Mouse (Mus musculus) spleen, embryonic (tissue): Measurements from ENCODE around the gene Dera.
"Not testable (repeated sequence)": the region's sequence is repeated elsewhere in the genome, so short reads cannot be mapped to it uniquely, and the experiment has no call there.

Experiments used
- CTCF ChIA-PET: fragments of 350-600 bp; sonication (Branson Sonifier 250); formaldehyde crosslinking; loops from one replicate; lab custom pipeline; 2022; lab: Charles Lee

The Dera gene

GRCm38 (mm10) chr6:137754056-137754856, at the start of gene Dera:
Dera (plus strand) TSS chr6:137754546.
- CTCF ChIA-PET, result interaction anchor here (0.6 kb wide), 1 partner anchor 591 kb away, joined by 4 read pairs; no protein-coding TSS in a partner anchor

- CTCF ChIA-PET, result no interaction called here
Measured at GRCm38 (mm10) chr6:137706209-137706608, 48.1 kb upstream of the Dera start.

DNA sequence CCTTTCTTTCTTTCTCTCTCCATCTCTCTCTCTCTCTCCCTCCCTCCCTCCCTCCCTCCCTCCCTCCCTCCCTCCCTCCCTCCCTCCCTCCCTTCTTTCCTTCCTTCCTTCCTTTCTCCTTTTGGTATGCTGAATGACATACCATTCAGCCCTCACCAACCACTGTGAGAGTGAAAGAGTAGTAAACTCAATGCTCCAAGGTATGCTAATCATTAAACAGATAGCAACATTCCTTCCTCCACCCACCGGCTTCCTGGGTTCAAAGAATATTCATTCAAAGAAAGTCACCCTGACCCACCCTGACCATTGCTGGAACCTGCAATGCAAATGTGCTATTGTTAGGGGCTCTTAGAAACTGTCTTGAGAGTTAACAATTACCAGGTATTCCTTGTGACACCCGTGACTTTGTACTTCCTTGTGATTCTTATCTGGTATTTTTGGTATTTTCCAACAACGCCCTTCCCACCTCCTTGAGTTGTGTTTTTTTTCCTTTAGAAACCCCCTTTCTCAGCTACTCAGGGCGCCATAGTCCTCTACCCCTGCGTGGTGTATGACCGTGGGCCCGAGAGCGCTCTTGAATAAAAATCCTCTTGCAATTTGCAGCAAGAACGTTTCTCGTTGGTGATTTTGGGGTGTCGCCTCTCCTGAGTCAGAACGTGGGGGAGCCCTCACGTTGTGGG, 45.5 kb upstream of the Dera start:
- CTCF ChIA-PET, result not testable (repeated sequence)

DNA sequence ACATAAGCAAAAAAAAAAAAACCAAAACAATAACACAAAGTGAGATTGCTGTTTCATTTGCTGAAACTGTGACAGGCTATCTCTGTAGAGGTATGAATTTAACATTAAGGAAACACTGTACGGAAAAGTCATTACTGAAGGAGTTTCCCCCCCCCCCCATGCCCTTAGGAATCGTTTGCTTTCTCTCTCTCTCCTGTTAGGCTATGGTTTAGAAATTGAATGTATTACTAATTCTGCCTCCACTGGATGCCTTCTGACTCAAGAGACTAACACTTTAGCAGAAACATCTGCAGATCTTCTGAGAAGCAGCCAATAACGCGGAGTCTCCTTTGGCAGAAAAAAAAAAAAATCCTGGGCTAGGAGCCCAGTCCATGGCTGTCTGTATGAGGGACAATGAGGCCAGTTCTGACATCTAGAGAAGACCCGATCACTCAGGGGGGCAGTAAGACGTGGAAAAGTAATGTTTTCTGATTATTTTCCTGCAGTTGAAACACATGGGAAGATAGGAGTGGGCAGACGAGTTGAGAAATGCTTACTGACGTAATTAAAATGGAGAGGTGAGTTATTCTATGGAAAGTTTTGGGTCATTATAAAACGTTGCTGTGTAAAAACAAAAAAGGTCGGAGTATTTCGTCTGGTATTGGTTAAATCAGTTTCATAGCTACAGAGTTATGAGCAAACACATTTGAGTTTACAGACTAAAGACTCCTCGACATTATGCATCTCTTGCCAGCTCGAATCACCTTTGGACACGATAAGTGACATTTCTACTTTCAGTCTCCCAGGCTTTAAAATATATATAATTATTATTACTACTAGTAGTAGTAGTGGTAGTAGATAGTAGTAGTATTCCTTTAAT, 43.9 kb upstream of the Dera start:
- CTCF ChIA-PET, result no interaction called here

GRCm38 (mm10) chr6:137712654-137713309, 41.6 kb upstream of the Dera start:
- CTCF ChIA-PET, result no interaction called here

DNA sequence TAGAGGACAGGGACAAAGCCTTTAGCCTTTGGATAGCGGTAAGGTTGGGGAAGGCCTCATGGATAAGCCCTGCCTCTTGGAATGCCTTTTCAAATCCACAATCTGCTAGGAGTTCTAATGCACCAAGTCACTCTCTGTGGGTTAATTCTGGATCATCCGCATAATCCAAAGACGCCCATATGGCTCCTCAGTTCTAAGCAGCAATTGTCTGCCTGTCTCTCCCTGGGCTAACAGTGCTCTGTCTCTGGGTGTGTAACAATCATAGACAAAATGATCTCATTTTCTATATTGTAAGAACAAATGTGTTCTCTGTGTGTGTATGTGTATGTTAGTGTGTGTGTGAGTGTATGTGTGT, 41.1 kb upstream of the Dera start:
- CTCF ChIA-PET, result no interaction called here

GRCm38 (mm10) chr6:137716802-137717201, 37.5 kb upstream of the Dera start:
- CTCF ChIA-PET, result interaction anchor here (0.6 kb wide), 1 partner anchor 1233 kb away, joined by 3 read pairs; no protein-coding TSS in a partner anchor

GRCm38 (mm10) chr6:137722220-137722931, 32.0 kb upstream of the Dera start:
- CTCF ChIA-PET, result interaction anchor here (0.9 to 1.6 kb wide), 2 partner anchors 263 to 308 kb away, joined by 4 read pairs; no protein-coding TSS in a partner anchor

GRCm38 (mm10) chr6:137723898-137724297, 30.4 kb upstream of the Dera start:
- CTCF ChIA-PET, result no interaction called here

- CTCF ChIA-PET, result no interaction called here
Measured at GRCm38 (mm10) chr6:137734460-137734845, 19.9 kb upstream of the Dera start.

DNA sequence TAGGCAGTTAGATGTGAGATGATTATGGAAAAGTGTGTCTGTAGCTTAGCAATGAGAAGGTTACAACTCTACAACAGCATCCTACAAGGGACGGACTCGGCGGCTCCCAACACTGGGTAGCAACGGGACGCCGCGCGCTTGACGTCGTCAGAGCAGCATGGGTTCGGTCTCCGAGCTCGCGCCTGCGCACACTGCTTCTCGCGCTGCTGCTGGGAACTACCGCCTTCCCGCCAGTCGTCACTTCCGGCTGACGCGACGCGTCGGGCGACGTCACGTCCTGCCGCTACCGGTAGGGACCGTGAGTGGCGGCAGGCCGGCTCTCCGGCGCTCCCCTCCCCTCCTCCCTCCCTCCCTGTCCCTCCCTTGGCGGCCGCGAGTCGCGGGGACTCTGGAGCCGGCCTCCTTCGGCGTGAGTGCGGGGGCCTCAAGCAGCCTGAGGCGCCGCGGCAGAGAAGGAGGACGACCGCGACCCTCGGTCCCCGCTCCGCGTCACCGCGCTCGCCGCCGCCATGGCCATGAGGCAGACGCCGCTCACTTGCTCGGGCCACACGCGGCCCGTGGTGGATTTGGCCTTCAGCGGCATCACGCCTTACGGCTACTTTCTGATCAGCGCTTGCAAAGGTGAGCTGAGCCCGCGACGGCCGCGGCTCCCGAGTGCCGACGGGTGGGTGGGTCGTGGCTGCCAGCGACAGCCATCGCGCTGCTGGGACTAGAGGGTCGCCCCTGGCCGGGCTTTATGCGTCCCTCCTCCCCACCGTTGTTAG, 19.3 kb upstream of the Dera start, which contains the start of gene Strap:
Strap (plus strand) TSS at position 233 of the 764 bp plus-strand sequence.
- CTCF ChIA-PET, result interaction anchor here (0.5 kb wide), 1 partner anchor 21 kb away, joined by 3 read pairs; no protein-coding TSS in a partner anchor

- CTCF ChIA-PET, result interaction anchor here (0.5 kb wide), 1 partner anchor 20 kb away, joined by 3 read pairs; no protein-coding TSS in a partner anchor
Measured at GRCm38 (mm10) chr6:137735671-137736238, 18.6 kb upstream of the Dera start.

DNA sequence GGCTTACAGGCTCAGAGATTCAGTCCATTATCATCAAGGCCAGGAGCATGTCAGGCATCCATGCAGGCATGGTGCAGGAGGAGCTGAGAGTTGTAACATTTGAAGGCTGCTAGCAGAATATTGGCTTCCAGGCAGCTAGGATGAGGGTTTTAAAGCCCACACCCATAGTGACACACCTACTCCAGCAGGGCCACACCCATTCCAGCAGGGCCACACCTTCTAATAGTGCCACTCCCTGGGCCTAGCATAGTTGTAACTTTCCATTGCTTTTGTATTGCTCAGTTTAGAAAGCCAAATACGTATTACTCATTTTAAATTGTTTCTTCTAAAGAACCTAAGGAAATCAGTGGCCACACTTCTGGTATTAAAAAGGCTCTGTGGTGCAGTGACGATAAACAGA, 13.4 kb upstream of the Dera start:
- CTCF ChIA-PET, result no interaction called here

- CTCF ChIA-PET, result no interaction called here
Measured at GRCm38 (mm10) chr6:137744700-137745099, 9.6 kb upstream of the Dera start.

GRCm38 (mm10) chr6:137747174-137747928, 7.0 kb upstream of the Dera start:
- CTCF ChIA-PET, result interaction anchor here (0.7 kb wide), 1 partner anchor 605 kb away, joined by 5 read pairs; no protein-coding TSS in a partner anchor

DNA sequence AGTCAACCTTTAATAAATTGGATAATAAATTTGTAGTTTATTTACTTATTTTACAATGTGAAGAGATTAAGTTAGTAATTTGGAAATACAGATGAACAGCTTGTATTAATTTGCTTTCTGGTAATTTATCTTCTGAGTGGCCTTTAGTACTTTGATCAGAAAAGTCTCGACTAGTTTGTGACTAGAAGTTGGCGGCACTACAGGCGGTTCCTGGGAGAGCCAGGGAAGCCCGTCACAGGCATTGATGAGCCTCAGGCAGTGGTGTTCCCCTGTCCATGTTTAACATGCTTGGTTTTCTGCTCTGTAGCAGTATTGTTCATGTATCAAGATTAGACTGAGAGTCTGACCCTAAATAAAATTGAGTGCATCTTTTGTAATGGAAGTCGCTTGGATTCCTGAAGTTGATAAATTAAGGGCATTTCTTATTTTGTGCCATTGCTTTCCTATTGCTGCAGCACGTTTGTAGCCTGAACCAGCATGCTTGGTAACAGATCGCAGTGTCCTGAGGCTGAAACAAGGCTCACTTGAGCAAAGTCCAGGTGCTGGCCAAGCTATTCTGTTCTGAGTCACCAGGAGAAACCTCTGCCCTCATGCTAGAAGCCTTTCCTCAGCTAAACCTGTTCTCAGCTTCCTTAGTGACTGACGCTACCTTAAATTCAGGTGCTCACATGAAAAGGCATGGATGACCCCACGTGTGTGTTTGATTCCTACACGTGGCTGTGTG, 2.6 kb upstream of the Dera start:
- CTCF ChIA-PET, result no interaction called here

GRCm38 (mm10) chr6:137752275-137752655, 2.1 kb upstream of the Dera start:
- CTCF ChIA-PET, result no interaction called here

DNA sequence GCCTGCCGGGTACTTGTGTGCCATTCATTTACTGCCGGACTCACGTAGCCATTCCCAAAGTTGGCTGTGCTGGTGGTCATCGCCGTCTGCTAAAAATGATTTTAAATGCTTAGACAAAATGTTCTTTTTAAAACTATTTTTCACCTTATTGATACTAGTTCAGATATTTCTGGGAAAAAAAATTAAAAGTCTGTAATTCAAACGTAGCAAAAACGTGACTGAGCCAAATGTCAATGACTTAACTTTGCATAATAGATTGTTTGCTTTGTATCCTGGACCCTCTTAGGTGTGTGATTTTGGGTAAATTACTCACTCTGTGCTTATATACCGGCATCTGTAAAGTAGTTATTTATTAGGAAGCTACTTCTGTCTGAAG, 499 bp downstream of the Dera start:
- CTCF ChIA-PET, result no interaction called here
